Mouse (Mus musculus) lung, embryonic 14.5 days (tissue): ENCODE measurements around the gene Tbl2. TPM values are rescaled to one million over a fixed set of nuclear protein-coding genes. Genes with fewer than 3 reads are reported as not detected.
A peak's percentile ranks its signal among the peaks of the same experiment; 100 is the strongest.

ENCODE experiments used
- ATAC-seq: fragments of 200-750 bp; cut with Nextera tagmentation; 2 replicates; pipeline ENCODE4 v1.8.0; 2017; ENCODE audit warnings: mild to moderate bottlenecking, moderate TSS enrichment, moderate library complexity; ENCODE audit not compliant: insufficient read depth
- DNase-seq: peaks from one replicate; pipeline ENCODE4 v3.0.0-alpha.2; 2015
- H3K27ac ChIP-seq: fragments of 300-500 bp; sonication (generic); 2 replicates; pipeline ENCODE4 v1.5.1; 2014; ENCODE audit warnings: low read depth, mild to moderate bottlenecking, moderate library complexity
- H3K27me3 ChIP-seq: fragments of 300-500 bp; sonication (generic); 2 replicates; pipeline ENCODE4 v1.6.1; 2014; ENCODE audit warnings: low read length, control low read depth; ENCODE audit not compliant: insufficient read depth
- H3K36me3 ChIP-seq: fragments of 300-500 bp; sonication (generic); 2 replicates; pipeline ENCODE4 v1.6.1; 2014; ENCODE audit warnings: control low read depth; ENCODE audit not compliant: insufficient read depth
- H3K4me1 ChIP-seq: fragments of 300-500 bp; sonication (generic); 2 replicates; pipeline ENCODE4 v1.6.1; 2014; ENCODE audit warnings: antibody characterized with exemption, control low read depth; ENCODE audit not compliant: insufficient read depth
- H3K4me2 ChIP-seq: fragments of 300-500 bp; sonication (generic); 2 replicates; pipeline ENCODE4 v1.6.1; 2014; ENCODE audit warnings: mild to moderate bottlenecking
- H3K4me3 ChIP-seq: fragments of 300-500 bp; sonication (generic); 2 replicates; pipeline ENCODE4 v1.5.1; 2014; ENCODE audit warnings: low read depth, low read length
- H3K9ac ChIP-seq: fragments of 300-500 bp; sonication (generic); 2 replicates; pipeline ENCODE4 v1.6.1; 2014
- H3K9me3 ChIP-seq: fragments of 300-500 bp; sonication (generic); 2 replicates; pipeline ENCODE4 v1.6.1; 2016; ENCODE audit warnings: low read depth, low read length, control low read depth
- CTCF ChIP-seq: IDR thresholded peaks from 2 replicates; pipeline ENCODE4 v1.5.1; 2016; ENCODE audit warnings: antibody characterized with exemption, low read depth
- WGBS: fragments of 180-500 bp; shearing (Covaris S2); extraction: QIAGEN DNeasy Blood & Tissue Kit; methylation state at CpG from one replicate; pipeline ENCODE4 v1.1.7; 2014; 5-methylcytosine and 5-hydroxymethylcytosine counted together
- polyA plus RNA-seq: library from polyadenylated mRNA; unstranded; fragments of >200 nt; fragmentation: Nextera tagmentation; extraction: Ambion mirVana; gene quantifications from 2 replicates; pipeline ENCODE4 v1.2.1, GENCODE M21; 2014

Gene Tbl2
- polyA plus RNA-seq, 1 experiment from 2014 or later: 22.5 TPM

DNA sequence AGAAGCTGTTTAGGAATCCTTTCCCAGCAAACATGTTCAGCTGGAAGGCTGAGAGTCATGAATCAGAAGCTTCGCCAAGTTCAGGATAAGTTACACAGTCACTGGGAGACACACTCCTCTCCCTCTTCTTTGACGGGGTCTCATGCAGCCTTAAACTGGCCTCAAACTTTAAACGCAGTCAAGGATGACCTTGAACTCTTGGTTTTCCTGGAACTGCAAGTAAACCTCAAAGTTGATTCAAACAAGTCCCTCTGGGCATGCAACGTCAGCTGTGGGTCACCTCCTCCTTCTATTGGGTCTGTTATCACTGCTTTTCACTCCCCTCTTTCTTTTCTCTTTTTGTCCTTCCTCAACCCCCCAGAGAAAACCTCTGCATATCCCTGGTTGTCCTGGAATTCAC lies 17.5 kb downstream of the Tbl2 start:
- WGBS: 83% methylated on average over 4 of the region's 4 CpGs
- Histone ChIP-seq H3K4me3 (no peak overlapping the region), H3K36me3 (peaks cover 26% of the 10 kb centered on the region), H3K27me3 (no peaks in the 10 kb centered on the region), H3K27ac (no peak overlapping the region), H3K9me3 (no peaks in the 10 kb centered on the region), H3K9ac (no peak overlapping the region), H3K4me1 (peaks cover 6% of the 10 kb centered on the region), H3K4me2 (no peak overlapping the region)
- no peak for DNase-seq
- TF ChIP-seq CTCF: no peak
- no peak for ATAC-seq

DNA sequence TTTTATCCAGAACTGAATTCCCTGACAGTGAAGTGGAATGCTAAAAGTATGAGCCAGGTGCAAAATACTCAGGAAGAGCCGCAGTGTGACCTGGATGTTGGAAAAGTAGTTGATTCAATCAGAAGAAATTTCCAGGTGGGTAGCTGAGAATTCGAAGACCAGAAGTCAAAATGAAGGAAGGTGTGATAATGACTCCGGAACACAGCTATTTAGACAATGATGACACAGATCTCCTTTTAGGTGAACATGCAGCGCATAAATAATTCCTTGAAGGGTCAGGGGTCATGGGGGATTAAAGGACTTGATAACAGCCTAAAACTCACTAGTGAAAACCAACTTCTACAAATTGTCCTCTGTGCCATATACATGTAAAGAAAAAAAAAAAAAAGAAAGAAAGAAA lies 18.0 kb downstream of the Tbl2 start:
- Histone ChIP-seq H3K9me3 (no peaks in the 10 kb centered on the region), H3K36me3 (peaks cover 26% of the 10 kb centered on the region), H3K27ac (no peak overlapping the region), H3K27me3 (no peaks in the 10 kb centered on the region), H3K4me3 (no peak overlapping the region), H3K4me1 (peaks cover 6% of the 10 kb centered on the region), H3K9ac (no peak overlapping the region), H3K4me2 (no peak overlapping the region; the same call in 1 of the 2 replicates)
- 92% methylated on average over 4 of the region's 4 CpGs for WGBS
- no peak for ATAC-seq
- no peak for TF ChIP-seq CTCF
- no peak for DNase-seq

DNA sequence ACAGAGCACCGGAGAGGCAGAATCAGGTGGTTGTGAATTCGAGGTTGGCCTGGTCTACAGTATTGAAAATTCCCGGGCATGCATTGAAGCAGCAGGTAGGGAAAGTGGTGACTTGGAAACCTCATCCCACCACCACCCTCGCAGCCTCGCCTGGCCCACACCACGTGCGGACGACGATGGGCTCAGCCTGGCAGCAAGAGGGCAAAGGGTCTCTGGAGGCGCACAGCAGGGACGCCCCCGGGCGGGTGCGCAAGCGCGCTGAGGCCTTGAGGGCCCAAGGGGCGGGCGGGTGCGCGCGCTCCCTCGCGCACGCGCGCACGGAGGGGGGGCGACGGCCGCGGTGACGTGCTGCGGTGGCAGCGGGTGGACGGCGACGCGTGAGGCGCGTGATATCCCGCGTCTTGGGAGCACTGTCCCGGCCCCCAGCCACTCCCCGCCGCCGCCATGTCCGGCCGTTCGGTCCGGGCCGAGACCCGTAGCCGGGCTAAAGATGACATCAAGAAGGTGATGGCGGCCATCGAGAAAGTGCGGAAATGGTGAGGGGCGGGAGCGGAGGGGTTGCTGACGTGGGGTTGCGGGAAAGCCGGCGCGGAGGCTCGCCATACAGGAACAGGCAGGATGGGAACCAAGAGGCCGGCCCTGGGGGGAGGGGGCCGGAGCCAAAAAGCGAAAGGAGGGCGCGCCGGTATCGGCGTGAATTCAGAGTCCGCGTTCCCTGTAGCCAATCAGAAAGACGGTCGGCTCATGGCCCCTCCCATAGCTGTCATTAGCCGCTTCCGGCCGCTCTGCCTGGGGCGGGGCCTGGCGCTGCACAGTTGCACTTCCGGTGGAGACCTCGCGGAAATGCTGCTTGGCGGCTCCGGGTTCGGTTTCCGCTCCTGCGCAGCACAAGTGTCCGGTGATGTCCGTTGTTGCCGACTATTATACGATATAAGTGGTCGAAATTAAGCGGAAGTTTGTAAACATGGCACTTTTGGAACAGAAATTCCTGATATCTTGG lies 18.9 kb downstream of the Tbl2 start, which contains the start of gene Bcl7b:
Bcl7b (plus strand) TSS at position 221 of the 1,000 bp plus-strand sequence.
- peak; percentile 98 for ATAC-seq
- 2% methylated on average over 93 of the region's 95 CpGs for WGBS
- peaks cover 6% of the 10 kb centered on the region for H3K4me1 ChIP-seq

DNA sequence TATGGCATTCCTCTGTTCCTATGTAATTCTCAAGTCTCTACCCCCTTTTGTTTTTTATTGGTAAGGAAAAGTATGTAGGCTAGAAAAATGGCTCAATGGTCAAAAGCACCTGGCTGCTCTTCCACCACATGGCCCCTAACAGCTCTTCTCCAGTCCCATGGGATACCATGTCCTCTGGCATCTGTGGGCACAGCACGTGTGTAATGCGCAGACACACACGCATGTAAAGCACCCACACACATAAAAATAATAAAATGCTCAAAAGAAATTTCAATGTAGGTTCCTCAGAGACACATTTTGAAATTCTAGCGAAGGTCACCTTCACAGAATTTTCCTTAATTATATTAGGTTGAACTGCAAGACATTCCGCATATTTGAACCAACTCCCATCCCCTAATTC lies 20.0 kb downstream of the Tbl2 start:
- Histone ChIP-seq H3K9me3 (no peaks in the 10 kb centered on the region), H3K9ac (peak overlapping the region; percentile 73), H3K27ac (peak overlapping the region; percentile 98), H3K4me1 (peaks cover 6% of the 10 kb centered on the region), H3K27me3 (no peaks in the 10 kb centered on the region), H3K4me2 (peak overlapping the region; percentile 97), H3K36me3 (peaks cover 37% of the 10 kb centered on the region), H3K4me3 (peak overlapping the region; percentile 70)
- DNase-seq: no peak
- WGBS: 87% methylated on average over 5 of the region's 5 CpGs
- TF ChIP-seq CTCF: no peak
- no peak for ATAC-seq

More for the DNA sequence above, 18.9 kb downstream of the Tbl2 start, which contains the start of gene Bcl7b:
- TF ChIP-seq CTCF: peak; percentile 17; the same call in 1 of the 2 replicates
- no peaks in the 10 kb centered on the region for H3K27me3 ChIP-seq
- peak within 1 kb of the TSS; percentile 80 for H3K9ac ChIP-seq
- peaks cover 29% of the 10 kb centered on the region for H3K36me3 ChIP-seq
- H3K4me2 ChIP-seq: peak within 1 kb of the TSS; percentile 97
- H3K9me3 ChIP-seq: no peaks in the 10 kb centered on the region
- H3K4me3 ChIP-seq: peak within 1 kb of the TSS; percentile 70
- peak; percentile 99 for DNase-seq
- peak within 1 kb of the TSS; percentile 98 for H3K27ac ChIP-seq

DNA sequence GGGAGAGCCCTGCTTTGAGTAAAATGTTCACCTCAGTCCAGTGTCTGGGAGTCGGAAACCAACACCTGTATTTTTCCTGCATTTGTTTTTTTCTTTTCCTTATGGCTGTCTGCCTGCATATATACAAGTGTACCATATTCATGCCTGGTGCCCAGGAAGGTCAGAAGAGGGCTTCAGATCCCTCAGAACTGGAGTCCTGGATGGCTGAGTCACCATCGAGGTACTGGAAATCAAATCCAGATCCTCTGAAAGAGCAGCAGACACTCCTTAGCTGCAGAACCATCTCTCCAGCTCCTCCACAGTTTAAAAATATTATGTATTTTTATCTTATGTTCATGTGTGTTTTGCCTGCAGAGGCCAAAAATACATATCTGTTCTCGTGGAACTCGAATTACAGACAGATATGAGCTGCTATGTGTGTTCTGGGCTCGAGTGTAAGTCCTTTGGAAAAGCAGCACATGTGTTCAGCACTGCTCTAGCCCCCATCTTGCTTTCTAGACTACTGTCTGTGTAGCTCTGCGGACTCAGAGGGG lies 22.3 kb downstream of the Tbl2 start:
- TF ChIP-seq CTCF: no peak
- peaks cover 58% of the 10 kb centered on the region for H3K36me3 ChIP-seq
- H3K9me3 ChIP-seq: no peaks in the 10 kb centered on the region
- H3K27me3 ChIP-seq: no peaks in the 10 kb centered on the region
- no peak overlapping the region for H3K9ac ChIP-seq
- H3K4me2 ChIP-seq: no peak overlapping the region
- H3K4me3 ChIP-seq: no peak overlapping the region
- DNase-seq (no peak), ATAC-seq (no peak)
- H3K27ac ChIP-seq: no peak overlapping the region
- peaks cover 6% of the 10 kb centered on the region for H3K4me1 ChIP-seq
- 90% methylated on average over 6 of the region's 6 CpGs for WGBS

DNA sequence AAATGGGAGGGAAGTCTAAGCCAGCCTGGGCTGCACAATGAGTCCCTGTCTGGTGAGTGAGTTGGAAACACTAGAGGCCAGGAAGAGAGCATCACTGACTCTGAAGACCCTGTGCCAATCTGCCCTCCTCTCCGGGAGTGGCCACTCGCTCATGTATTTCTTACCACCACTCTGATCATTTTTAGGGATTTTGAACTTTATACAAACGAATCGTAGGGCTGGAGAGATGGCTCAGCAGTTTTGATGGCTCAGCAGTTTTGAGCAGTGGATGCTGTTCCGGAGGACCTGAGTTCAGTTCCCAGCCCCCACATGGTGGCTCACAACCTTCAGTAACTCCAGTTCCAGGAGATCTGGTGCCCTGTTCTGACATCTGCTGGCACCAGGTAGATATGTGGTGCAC lies 23.5 kb downstream of the Tbl2 start:
- TF ChIP-seq CTCF: no peak

DNA sequence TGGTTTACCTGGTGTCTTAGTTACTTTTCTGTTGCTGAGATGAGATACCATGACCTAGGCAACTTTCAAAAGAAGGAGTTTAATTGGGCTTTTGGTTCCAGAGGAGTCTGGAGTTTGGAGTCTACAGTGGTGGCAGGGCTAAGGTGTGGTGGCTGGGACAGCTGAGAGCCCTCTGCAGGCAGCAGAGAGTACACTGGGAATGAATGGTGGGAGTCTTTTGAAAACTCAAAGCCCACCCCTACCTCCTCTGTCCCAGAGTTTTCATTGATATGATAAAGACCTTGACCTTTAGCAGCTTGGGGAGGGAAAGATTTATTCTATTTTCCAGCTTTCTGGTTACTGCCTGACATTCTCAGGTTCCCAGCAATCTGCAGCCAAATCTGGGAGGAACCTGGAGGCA lies 25.6 kb downstream of the Tbl2 start:
- no peaks in the 10 kb centered on the region for H3K9me3 ChIP-seq
- H3K27ac ChIP-seq: no peak overlapping the region
- H3K4me2 ChIP-seq: no peak overlapping the region
- H3K4me3 ChIP-seq: no peak overlapping the region
- H3K36me3 ChIP-seq: peaks cover 89% of the 10 kb centered on the region
- TF ChIP-seq CTCF: no peak
- no peaks in the 10 kb centered on the region for H3K27me3 ChIP-seq
- no peaks in the 10 kb centered on the region for H3K4me1 ChIP-seq
- DNase-seq (no peak), ATAC-seq (no peak)
- H3K9ac ChIP-seq: no peak overlapping the region

More for the DNA sequence above, 23.5 kb downstream of the Tbl2 start:
- WGBS: 89% methylated on average over 5 of the region's 5 CpGs
- H3K36me3 ChIP-seq: peaks cover 68% of the 10 kb centered on the region
- no peaks in the 10 kb centered on the region for H3K9me3 ChIP-seq
- no peaks in the 10 kb centered on the region for H3K27me3 ChIP-seq
- DNase-seq: no peak
- no peak overlapping the region for H3K9ac ChIP-seq
- no peak overlapping the region for H3K4me2 ChIP-seq
- H3K4me3 ChIP-seq: no peak overlapping the region
- H3K27ac ChIP-seq: no peak overlapping the region
- ATAC-seq: no peak
- H3K4me1 ChIP-seq: peaks cover 6% of the 10 kb centered on the region
